Mouse (Mus musculus): ENCODE measurements around the gene Cdk1. TPM values are rescaled to one million over a fixed set of nuclear protein-coding genes. Genes with fewer than 3 reads are reported as not detected.

The Cdk1 gene
- polyA plus RNA-seq, 1 experiment = 415 TPM

DNA sequence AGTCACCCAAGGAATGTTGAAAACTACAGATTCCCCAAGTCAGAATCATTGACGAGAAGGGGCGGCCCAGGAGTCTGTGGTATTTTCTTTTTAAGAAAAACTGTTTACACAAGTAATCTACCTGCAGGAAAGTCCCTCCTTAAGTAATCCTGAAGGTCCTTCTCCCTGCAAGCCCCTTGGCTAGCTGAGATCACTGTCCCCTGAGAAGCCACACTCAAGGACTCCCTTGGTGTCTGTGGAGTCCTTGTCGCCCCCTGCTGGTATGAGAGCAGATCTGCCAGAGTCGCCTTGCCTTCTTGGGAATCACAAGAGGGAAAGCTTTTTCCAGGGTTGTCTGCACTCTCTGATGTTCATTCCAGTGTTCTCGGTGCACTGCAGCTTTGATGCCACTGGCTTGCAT lies 45.7 kb downstream of the Cdk1 start:
- Histone ChIP-seq H3K4me3 (ENCODE audit: low read depth, low read length) (no peak overlapping the region), H3K27ac (ENCODE audit: insufficient read depth, low read length) (no peak overlapping the region), H3K9me3 (replicated peaks; ENCODE audit: control insufficient read depth, insufficient read depth, low read length, poor library complexity, severe bottlenecking) (no peaks in the 10 kb centered on the region; the same call in 1 of the 2 replicates), H3K4me1 (ENCODE audit: control insufficient read depth, insufficient read depth, low read length) (peaks cover 1% of the 10 kb centered on the region), H3K36me3 (ENCODE audit: control insufficient read depth, insufficient read depth, low read length, poor library complexity, severe bottlenecking) (no peaks in the 10 kb centered on the region), H3K9ac (ENCODE audit: low read depth, poor library complexity, severe bottlenecking) (no peak overlapping the region), H3K27me3 (ENCODE audit: control insufficient read depth, insufficient read depth, low read length, poor library complexity, severe bottlenecking) (no peaks in the 10 kb centered on the region)
- TF ChIP-seq POLR2A (IDR thresholded peaks at IDR 0.05; ENCODE audit: insufficient read depth, low read length) = no peak
- no peak for TF ChIP-seq EP300 (IDR thresholded peaks at IDR 0.05; ENCODE audit: insufficient read depth, low read depth, low read length)
- peak; percentile 90 for TF ChIP-seq CTCF (IDR thresholded peaks at IDR 0.05; ENCODE audit: low read depth, low read length)

DNA sequence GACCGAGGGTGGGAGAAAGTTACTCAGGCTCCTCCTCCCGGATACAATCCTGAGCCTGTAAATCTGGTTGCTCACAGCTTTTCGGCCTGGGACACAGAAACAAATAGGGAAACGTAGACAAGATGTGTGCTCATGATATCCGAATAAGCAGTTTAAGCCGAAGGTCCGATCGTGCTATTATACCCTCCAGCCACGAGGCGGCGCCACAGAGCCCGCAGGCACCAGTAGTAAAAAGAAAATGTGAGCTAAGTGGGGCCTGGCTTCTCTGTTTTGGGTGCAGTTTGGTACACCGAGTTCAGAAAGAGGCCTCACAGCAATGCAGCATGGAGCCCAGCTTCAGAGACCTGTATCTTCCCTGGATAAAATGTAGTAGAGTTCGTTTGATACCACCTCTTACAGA lies 46.5 kb downstream of the Cdk1 start:
- no peaks in the 10 kb centered on the region for H3K27me3 ChIP-seq (ENCODE audit: control insufficient read depth, insufficient read depth, low read length, poor library complexity, severe bottlenecking)
- H3K4me3 ChIP-seq (ENCODE audit: low read depth, low read length) = no peak overlapping the region
- no peak overlapping the region for H3K27ac ChIP-seq (ENCODE audit: insufficient read depth, low read length)
- H3K4me1 ChIP-seq (ENCODE audit: control insufficient read depth, insufficient read depth, low read length) = peaks cover 1% of the 10 kb centered on the region
- no peak overlapping the region for H3K9ac ChIP-seq (ENCODE audit: low read depth, poor library complexity, severe bottlenecking)
- no peak for TF ChIP-seq EP300 (IDR thresholded peaks at IDR 0.05; ENCODE audit: insufficient read depth, low read depth, low read length)
- TF ChIP-seq POLR2A (IDR thresholded peaks at IDR 0.05; ENCODE audit: insufficient read depth, low read length) = no peak
- TF ChIP-seq CTCF (IDR thresholded peaks at IDR 0.05; ENCODE audit: low read depth, low read length) = peak; percentile 89
- no peaks in the 10 kb centered on the region; the same call in 1 of the 2 replicates for H3K9me3 ChIP-seq (replicated peaks; ENCODE audit: control insufficient read depth, insufficient read depth, low read length, poor library complexity, severe bottlenecking)
- no peaks in the 10 kb centered on the region for H3K36me3 ChIP-seq (ENCODE audit: control insufficient read depth, insufficient read depth, low read length, poor library complexity, severe bottlenecking)

DNA sequence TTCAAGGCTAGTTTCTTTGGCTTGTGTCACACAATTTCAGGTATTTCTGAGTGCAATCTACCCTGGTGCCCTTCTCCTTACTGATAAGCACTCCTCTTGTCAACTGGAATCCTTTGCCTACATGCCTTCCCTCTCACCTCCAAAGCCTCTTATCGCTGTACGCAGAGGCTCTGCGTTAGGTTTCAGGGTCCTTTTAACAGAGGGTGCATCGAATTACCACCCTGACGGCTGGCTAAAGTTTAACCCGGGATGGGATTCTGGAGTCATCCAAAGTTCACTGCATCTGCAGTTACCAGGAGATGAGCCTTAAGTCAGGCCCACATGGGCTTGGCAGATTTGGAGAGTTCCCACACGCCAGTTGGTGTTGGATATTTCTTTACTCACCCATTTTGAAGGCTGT lies 47.1 kb downstream of the Cdk1 start:
- H3K36me3 ChIP-seq (ENCODE audit: control insufficient read depth, insufficient read depth, low read length, poor library complexity, severe bottlenecking) = no peaks in the 10 kb centered on the region
- TF ChIP-seq POLR2A (IDR thresholded peaks at IDR 0.05; ENCODE audit: insufficient read depth, low read length) (no peak), CTCF (IDR thresholded peaks at IDR 0.05; ENCODE audit: low read depth, low read length) (no peak), EP300 (IDR thresholded peaks at IDR 0.05; ENCODE audit: insufficient read depth, low read depth, low read length) (no peak)
- H3K4me3 ChIP-seq (ENCODE audit: low read depth, low read length) = no peak overlapping the region
- no peaks in the 10 kb centered on the region for H3K27me3 ChIP-seq (ENCODE audit: control insufficient read depth, insufficient read depth, low read length, poor library complexity, severe bottlenecking)
- peaks cover 1% of the 10 kb centered on the region for H3K4me1 ChIP-seq (ENCODE audit: control insufficient read depth, insufficient read depth, low read length)
- no peaks in the 10 kb centered on the region; the same call in 1 of the 2 replicates for H3K9me3 ChIP-seq (replicated peaks; ENCODE audit: control insufficient read depth, insufficient read depth, low read length, poor library complexity, severe bottlenecking)
- no peak overlapping the region for H3K27ac ChIP-seq (ENCODE audit: insufficient read depth, low read length)
- no peak overlapping the region for H3K9ac ChIP-seq (ENCODE audit: low read depth, poor library complexity, severe bottlenecking)

DNA sequence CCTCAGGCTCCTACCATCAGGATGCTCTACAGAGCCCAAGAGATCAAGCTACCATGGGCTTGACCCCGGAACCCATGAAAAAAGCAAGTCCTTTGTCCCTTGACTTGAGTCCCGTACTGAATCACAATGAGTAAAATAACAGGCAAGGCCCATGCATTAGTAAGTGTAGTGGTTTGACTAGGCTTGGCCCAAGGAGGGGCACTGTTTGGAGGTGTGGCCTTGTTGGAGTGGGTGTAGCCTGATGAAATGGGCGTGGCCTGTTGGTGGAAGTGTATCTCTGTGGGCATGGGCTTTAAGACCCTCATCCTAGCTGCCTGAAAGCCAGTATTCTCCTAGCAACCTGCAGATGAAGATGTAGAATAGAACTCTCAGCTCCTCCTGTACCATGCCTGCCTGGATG lies 47.9 kb downstream of the Cdk1 start:
- no peak overlapping the region for H3K27ac ChIP-seq (ENCODE audit: insufficient read depth, low read length)
- H3K9ac ChIP-seq (ENCODE audit: low read depth, poor library complexity, severe bottlenecking) = no peak overlapping the region
- H3K4me1 ChIP-seq (ENCODE audit: control insufficient read depth, insufficient read depth, low read length) = peaks cover 1% of the 10 kb centered on the region
- no peaks in the 10 kb centered on the region for H3K27me3 ChIP-seq (ENCODE audit: control insufficient read depth, insufficient read depth, low read length, poor library complexity, severe bottlenecking)
- no peak overlapping the region for H3K4me3 ChIP-seq (ENCODE audit: low read depth, low read length)
- H3K36me3 ChIP-seq (ENCODE audit: control insufficient read depth, insufficient read depth, low read length, poor library complexity, severe bottlenecking) = no peaks in the 10 kb centered on the region
- no peaks in the 10 kb centered on the region; the same call in 1 of the 2 replicates for H3K9me3 ChIP-seq (replicated peaks; ENCODE audit: control insufficient read depth, insufficient read depth, low read length, poor library complexity, severe bottlenecking)
- TF ChIP-seq CTCF (IDR thresholded peaks at IDR 0.05; ENCODE audit: low read depth, low read length) (no peak), EP300 (IDR thresholded peaks at IDR 0.05; ENCODE audit: insufficient read depth, low read depth, low read length) (no peak), POLR2A (IDR thresholded peaks at IDR 0.05; ENCODE audit: insufficient read depth, low read length) (no peak)

DNA sequence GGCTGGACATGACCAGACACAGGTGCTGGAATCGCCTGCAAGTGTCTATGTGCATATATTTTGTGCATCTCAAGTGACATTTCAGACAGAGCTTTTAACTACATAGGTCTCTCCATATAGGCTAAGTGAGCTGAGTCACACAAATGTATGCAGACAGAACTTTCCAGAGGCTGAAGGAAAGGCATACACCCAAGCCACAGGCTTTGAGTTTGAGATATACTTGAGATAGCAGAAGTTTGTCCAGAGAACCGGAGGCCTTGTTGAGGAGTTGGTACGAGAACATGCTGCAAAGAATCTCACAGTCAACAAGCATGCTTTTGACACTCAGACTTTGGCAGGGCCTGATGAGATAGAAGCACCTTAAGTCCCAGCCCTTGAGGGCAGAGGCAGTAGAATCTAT lies 50.1 kb downstream of the Cdk1 start:
- H3K27ac ChIP-seq (ENCODE audit: insufficient read depth, low read length) = no peak overlapping the region
- no peak overlapping the region for H3K4me3 ChIP-seq (ENCODE audit: low read depth, low read length)
- H3K9me3 ChIP-seq (replicated peaks; ENCODE audit: control insufficient read depth, insufficient read depth, low read length, poor library complexity, severe bottlenecking) = no peaks in the 10 kb centered on the region; the same call in 1 of the 2 replicates
- H3K27me3 ChIP-seq (ENCODE audit: control insufficient read depth, insufficient read depth, low read length, poor library complexity, severe bottlenecking) = no peaks in the 10 kb centered on the region
- H3K9ac ChIP-seq (ENCODE audit: low read depth, poor library complexity, severe bottlenecking) = no peak overlapping the region
- no peaks in the 10 kb centered on the region for H3K36me3 ChIP-seq (ENCODE audit: control insufficient read depth, insufficient read depth, low read length, poor library complexity, severe bottlenecking)
- H3K4me1 ChIP-seq (ENCODE audit: control insufficient read depth, insufficient read depth, low read length) = peaks cover 1% of the 10 kb centered on the region
- TF ChIP-seq POLR2A (IDR thresholded peaks at IDR 0.05; ENCODE audit: insufficient read depth, low read length) (no peak), EP300 (IDR thresholded peaks at IDR 0.05; ENCODE audit: insufficient read depth, low read depth, low read length) (no peak), CTCF (IDR thresholded peaks at IDR 0.05; ENCODE audit: low read depth, low read length) (no peak)

DNA sequence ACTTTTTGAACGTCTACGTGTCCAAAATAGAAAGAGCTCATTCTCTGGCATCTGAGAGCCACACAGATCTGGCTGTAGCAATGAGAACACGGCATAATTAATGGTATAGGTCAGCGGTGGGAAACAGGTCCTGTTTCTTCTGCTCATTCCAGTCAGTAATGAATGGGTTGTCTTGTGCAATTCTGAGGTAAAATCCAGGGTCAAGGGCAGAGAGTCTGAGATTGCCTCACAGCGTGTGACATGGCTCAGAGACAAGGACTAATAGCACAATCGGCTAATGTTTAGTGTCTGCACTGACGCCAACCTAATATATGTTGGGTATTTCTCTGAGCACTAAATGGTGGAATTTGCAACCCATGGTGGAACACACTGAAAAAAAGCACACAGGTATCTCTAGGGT lies 52.8 kb downstream of the Cdk1 start:
- Histone ChIP-seq H3K27ac (ENCODE audit: insufficient read depth, low read length) (no peak overlapping the region), H3K36me3 (ENCODE audit: control insufficient read depth, insufficient read depth, low read length, poor library complexity, severe bottlenecking) (no peaks in the 10 kb centered on the region), H3K9me3 (replicated peaks; ENCODE audit: control insufficient read depth, insufficient read depth, low read length, poor library complexity, severe bottlenecking) (no peaks in the 10 kb centered on the region; the same call in 1 of the 2 replicates), H3K27me3 (ENCODE audit: control insufficient read depth, insufficient read depth, low read length, poor library complexity, severe bottlenecking) (no peaks in the 10 kb centered on the region), H3K4me3 (ENCODE audit: low read depth, low read length) (no peak overlapping the region), H3K4me1 (ENCODE audit: control insufficient read depth, insufficient read depth, low read length) (peaks cover 1% of the 10 kb centered on the region), H3K9ac (ENCODE audit: low read depth, poor library complexity, severe bottlenecking) (no peak overlapping the region)
- no peak for TF ChIP-seq EP300 (IDR thresholded peaks at IDR 0.05; ENCODE audit: insufficient read depth, low read depth, low read length)
- TF ChIP-seq POLR2A (IDR thresholded peaks at IDR 0.05; ENCODE audit: insufficient read depth, low read length) = no peak
- no peak for TF ChIP-seq CTCF (IDR thresholded peaks at IDR 0.05; ENCODE audit: low read depth, low read length)
